Mouse (Mus musculus) midbrain, embryonic 10.5 days (tissue): ENCODE results near the gene Tnfaip2. TPM values are rescaled to one million over a fixed set of nuclear protein-coding genes. Genes with fewer than 3 reads are reported as not detected.
A peak's percentile ranks its signal among the peaks of the same experiment; 100 is the strongest.

Experiments
- DNase-seq: peaks from one replicate; pipeline ENCODE4 v3.0.0-alpha.2; 2017; ENCODE audit warnings: low spot score
- H3K27ac ChIP-seq: fragments of 300-500 bp; sonication (generic); replicated peaks from 2 replicates; pipeline ENCODE4 v1.5.1; 2016; ENCODE audit warnings: mild to moderate bottlenecking
- H3K27me3 ChIP-seq: fragments of 300-500 bp; sonication (generic); 2 replicates; pipeline ENCODE4 v1.6.1; 2016; ENCODE audit warnings: low read depth, mild to moderate bottlenecking; ENCODE audit not compliant: poor library complexity, severe bottlenecking
- H3K36me3 ChIP-seq: fragments of 300-500 bp; sonication (generic); 2 replicates; pipeline ENCODE4 v1.6.1; 2016; ENCODE audit warnings: mild to moderate bottlenecking, moderate library complexity
- H3K4me1 ChIP-seq: fragments of 300-500 bp; sonication (generic); 2 replicates; pipeline ENCODE4 v1.6.1; 2016
- H3K4me3 ChIP-seq: fragments of 300-500 bp; sonication (generic); 2 replicates; pipeline ENCODE4 v1.5.1; 2016; ENCODE audit warnings: mild to moderate bottlenecking, moderate library complexity
- H3K9me3 ChIP-seq: fragments of 300-500 bp; sonication (generic); replicated peaks from 2 replicates; pipeline ENCODE4 v1.6.1; 2016; ENCODE audit warnings: mild to moderate bottlenecking
- WGBS: fragments of 180-500 bp; shearing (Covaris S2); methylation state at CpG from one replicate; pipeline ENCODE4 v1.1.7; 2016; 5-methylcytosine and 5-hydroxymethylcytosine counted together
- polyA plus RNA-seq: library from polyadenylated mRNA; unstranded; fragments of >200 nt; fragmentation: Nextera tagmentation; extraction: Ambion mirVana; gene quantifications from 2 replicates; pipeline ENCODE4 v1.2.1, GENCODE M21; 2016

Gene Tnfaip2
- polyA plus RNA-seq, 1 experiment from 2014 or later = 1.6 TPM

DNA sequence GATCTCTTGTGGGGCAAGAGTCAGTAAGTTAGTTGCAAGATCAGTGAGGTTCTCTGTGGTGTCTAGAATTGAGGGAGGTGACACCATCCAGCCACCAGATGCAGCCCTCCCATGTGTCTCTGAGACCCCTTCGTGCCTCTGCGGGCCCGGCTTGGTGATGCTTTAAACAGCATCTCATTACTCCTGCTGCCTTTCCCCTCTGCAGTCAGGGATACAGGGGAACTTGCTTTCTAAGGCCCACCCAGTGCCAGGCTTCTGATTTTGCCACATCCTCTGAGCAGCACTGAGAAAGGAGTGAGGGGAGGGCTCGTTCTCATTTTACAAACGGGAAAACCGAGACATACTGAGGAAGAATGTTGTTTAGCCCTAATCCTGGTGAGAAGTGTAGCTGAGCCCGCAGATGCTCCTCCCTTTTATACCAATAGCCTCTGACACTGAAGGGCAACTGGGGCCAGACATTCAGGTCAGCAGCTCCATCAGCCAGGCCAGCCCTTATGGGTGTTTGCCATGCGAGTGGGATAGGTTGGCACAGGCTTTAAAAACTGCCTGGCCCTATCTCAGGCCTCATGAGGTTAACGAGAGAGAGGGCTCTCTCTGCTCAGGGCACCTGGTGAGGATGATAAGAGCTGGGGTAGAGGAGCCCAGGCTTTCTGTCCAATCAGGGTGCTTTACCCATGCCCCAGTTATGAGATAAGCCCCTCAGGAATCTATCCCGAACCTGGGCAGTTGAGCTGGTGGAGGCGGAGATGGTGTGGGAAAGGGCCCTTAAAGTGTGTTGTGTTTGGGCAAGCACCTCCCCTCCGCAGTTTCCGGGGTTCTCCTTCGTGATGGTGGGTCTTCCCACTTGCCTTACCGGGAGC is 972 bp downstream of the Tnfaip2 start:
- 9% methylated on average over 15 of the region's 15 CpGs for WGBS
- DNase-seq = no peak
- Histone ChIP-seq H3K4me1 (peaks cover 61% of the 10 kb centered on the region), H3K27me3 (peaks cover 97% of the 10 kb centered on the region), H3K4me3 (peak overlapping the region; percentile 61), H3K27ac (peak overlapping the region; percentile 66; the same call in 1 of the 2 replicates), H3K36me3 (no peaks in the 10 kb centered on the region), H3K9me3 (0 out of 2 replicates have a peak, but pooled peaks cover 3% of the 10 kb centered on the region)

DNA sequence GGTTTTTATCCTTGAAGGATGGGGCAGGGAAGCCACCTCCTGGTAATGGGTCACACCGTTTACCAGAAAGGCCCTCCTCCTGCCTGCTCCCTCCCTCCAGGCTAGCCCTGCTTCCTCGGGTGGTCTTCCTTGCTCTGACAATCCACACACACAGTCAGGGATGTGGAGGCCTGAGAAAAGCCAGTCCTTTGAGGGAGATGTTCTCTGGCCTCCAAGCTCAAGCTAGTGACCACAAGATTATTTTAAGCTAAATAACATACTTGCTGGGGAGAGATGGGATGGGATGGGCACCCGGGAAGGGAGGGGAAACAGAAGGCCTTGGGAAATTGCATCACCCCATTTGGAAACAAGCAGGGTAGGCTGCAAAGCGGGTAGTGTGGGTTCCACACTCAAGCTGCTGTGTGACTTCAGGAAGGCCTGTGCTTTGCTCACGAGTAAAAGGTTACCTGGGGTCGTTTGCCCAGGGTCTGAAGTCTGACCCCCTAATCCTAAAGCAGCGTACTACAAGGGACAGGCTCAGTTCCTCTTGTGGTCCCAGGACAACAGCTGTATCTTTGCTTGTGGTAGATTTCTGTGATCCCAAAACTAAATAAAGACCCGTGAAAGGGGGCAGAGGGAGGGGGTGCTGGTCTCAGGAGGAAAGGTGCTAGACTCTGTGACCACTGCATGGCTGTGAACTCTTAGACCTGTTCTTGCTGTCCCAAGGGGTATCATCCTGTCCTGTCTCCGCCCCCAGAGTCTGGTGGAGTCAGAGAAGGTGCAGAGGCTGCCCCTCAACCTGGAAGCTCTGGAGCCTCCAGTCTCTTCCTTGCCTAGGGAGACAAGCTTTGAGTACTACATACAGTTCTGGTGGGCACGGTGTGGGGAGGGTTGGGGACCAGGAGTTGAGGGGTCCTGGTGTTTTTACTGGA is 1.9 kb downstream of the Tnfaip2 start:
- Histone ChIP-seq H3K36me3 (no peaks in the 10 kb centered on the region), H3K27me3 (peaks cover 100% of the 10 kb centered on the region), H3K9me3 (0 out of 2 replicates have a peak, but pooled peaks cover 3% of the 10 kb centered on the region), H3K4me1 (peaks cover 70% of the 10 kb centered on the region), H3K27ac (no peak overlapping the region), H3K4me3 (no peak overlapping the region)
- WGBS = 18% methylated on average over 10 of the region's 10 CpGs
- no peak for DNase-seq

DNA sequence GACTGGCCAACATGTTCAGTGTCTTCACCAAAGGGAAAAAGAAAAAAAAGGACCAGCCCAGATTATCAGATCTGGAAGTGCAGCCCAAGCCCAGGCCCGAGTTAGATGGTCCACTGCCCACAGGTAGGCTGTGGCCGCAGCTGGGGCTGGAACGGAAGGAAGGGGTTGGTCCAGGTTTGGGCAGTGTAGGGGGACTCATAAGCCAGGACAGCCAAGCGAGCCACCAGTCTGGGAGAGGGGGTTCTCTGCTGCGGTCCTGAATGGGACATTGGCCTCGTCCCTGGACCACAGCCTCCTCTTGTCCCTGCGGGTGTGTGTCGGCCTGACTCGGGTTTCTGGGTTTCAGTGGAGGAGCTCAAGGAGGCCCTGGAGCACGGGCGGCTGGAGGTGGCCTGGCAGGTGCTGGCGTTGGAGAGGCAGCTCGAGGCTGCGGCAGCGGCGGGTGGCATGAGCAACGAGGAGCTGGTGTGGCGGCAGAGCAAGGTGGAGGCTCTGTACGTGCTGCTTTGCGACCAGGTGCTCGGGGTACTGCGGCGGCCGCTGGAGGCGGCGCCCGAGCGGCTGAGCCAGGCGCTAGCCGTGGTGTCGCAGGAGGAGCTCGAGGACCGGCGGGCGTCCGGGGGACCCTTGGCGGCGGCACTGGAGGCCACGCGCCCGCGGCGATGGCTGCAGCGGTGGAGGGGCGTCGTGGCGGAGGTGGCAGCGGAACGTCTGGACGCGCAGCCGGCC is 3.1 kb downstream of the Tnfaip2 start:
- Histone ChIP-seq H3K36me3 (no peaks in the 10 kb centered on the region), H3K27me3 (peaks cover 100% of the 10 kb centered on the region), H3K4me1 (peaks cover 80% of the 10 kb centered on the region), H3K4me3 (peak overlapping the region; percentile 43), H3K9me3 (0 out of 2 replicates have a peak, but pooled peaks cover under 1% of the 10 kb centered on the region), H3K27ac (no peak overlapping the region)
- WGBS = 2% methylated on average over 50 of the region's 52 CpGs
- no peak for DNase-seq

DNA sequence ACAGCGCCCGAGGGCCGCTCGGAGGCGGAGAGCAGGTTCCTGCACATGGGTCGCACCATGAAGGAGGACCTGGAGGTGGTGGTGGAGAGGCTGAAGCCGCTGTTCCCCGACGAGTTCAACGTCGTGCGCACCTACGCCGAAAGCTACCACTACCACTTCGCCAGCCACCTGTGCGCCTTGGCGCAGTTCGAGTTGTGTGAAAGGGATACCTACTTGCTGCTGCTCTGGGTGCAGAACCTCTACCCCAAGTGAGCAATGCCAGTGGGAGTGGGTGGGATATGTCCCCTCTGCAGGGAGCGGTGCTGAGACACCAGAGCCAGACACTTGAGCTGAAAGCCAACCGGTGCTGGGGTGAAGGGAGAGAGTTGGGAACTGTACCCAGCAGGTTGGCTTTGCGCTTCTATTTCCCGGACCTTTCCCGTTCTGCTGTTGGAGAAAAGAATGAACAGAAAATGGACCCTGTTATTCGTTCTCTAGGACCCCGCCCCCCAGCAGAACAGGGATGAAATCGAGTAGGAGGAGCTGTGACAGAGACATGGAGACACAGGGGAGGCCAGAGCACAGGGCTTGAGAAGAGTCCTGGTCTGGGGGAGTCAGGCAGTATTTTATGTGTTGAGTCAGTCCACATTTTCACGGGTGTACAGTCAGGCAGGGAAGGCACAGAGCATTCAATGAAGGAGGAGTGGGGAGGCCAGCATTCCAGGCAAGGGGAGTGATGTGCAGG is 3.8 kb downstream of the Tnfaip2 start:
- DNase-seq = no peak
- peaks cover 84% of the 10 kb centered on the region for H3K4me1 ChIP-seq
- no peak overlapping the region for H3K27ac ChIP-seq

DNA sequence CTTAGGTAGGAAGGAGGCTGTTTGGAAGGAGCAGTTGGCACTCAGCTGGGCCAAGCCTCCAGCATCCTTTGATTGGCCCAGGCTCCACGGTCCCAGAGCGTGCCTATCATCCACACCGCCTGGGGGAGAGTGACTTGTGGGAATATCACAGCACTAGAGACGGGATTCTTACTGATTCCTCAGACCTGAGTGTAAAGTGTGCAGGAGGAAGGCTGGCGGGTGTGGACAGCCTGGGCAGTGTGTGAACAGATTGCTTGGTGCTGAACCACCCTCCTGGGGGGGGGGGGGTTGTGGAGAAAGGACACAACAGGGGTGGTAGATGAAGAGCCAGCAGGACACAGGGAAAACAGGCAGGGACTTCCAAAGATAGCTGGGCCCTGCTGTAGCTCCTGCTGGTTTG is 4.5 kb downstream of the Tnfaip2 start:
- Histone ChIP-seq H3K9me3 (no peaks in the 10 kb centered on the region), H3K4me3 (no peak overlapping the region), H3K27ac (no peak overlapping the region), H3K27me3 (peaks cover 100% of the 10 kb centered on the region), H3K4me1 (peaks cover 80% of the 10 kb centered on the region), H3K36me3 (no peaks in the 10 kb centered on the region)
- DNase-seq = no peak
- 24% methylated on average over 5 of the region's 5 CpGs for whole genome bisulfite sequencing

More for the DNA sequence above, 3.8 kb downstream of the Tnfaip2 start:
- Histone ChIP-seq H3K4me3 (peak overlapping the region; percentile 43), H3K36me3 (no peaks in the 10 kb centered on the region), H3K27me3 (peaks cover 100% of the 10 kb centered on the region), H3K9me3 (no peaks in the 10 kb centered on the region)
- 2% methylated on average over 27 of the region's 27 CpGs for WGBS

DNA sequence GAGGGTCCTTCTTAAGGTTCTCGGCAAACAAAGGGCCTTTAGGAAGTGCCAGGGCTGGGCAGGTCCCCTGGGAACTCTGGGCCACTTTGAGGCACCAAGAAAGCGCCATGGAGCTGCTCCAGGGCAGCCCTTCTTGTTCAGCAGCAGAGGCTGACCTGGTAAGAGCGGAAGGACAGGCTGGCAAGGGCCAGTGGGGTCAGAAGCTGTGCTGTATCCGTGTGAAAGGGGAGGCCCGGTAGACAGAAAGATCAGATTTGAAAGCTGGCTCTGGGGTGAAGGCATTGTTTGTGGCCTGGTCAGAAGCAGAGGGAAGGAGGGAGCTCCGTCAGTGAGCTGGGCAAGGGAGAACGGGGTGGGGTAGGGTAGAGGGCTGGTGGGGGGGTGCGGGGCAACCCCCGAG is 5.1 kb downstream of the Tnfaip2 start:
- Histone ChIP-seq H3K9me3 (no peaks in the 10 kb centered on the region), H3K27me3 (peaks cover 100% of the 10 kb centered on the region), H3K4me1 (peaks cover 74% of the 10 kb centered on the region), H3K36me3 (no peaks in the 10 kb centered on the region), H3K27ac (no peak overlapping the region), H3K4me3 (no peak overlapping the region; the same call in 1 of the 2 replicates)
- 9% methylated on average over 9 of the region's 9 CpGs for WGBS
- DNase-seq = no peak

DNA sequence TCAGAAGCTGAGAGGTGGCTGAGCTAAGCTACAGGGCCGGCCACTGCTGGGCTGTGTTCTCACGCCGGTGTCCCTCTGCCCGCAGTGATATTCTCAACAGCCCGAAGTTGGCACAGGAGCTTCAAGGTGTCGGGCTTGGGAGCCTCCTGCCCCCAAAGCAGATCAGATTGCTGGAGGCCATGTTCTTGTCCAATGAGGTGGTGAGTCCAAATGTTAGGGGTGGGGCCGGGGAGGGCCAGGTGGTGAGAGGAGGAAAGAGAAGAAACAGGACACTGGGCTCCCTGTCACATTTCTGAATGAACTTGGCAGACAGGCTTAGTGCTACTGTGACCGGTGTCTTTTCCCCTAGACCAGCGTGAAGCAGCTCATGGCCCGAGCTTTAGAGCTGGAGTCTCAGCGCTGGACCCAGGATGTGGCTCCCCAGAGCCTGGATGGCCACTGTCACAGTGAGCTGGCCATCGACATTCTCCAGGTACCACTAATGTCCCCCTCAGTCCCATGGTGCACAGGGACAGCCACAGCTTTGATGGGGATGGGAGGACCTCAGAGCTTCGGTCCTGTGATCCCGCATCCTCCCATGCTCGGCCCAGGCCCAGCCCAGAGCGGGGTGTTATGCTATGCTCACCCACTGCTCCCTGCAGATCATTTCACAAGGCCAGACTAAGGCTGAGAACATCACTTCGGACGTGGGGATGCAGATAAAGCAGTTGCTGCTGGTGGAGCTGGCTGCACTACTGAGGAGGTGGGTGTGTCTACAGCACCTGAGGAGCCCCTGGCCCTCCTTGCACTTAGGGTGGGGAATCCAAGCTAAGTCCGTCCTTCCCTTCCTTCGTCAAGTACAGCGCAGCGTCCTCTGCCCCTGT is 5.9 kb downstream of the Tnfaip2 start:
- DNase-seq = no peak
- no peak overlapping the region; the same call in 1 of the 2 replicates for H3K4me3 ChIP-seq
- 13% methylated on average over 22 of the region's 22 CpGs for WGBS
- H3K27ac ChIP-seq = no peak overlapping the region
- H3K36me3 ChIP-seq = no peaks in the 10 kb centered on the region
- H3K9me3 ChIP-seq = no peaks in the 10 kb centered on the region
- H3K27me3 ChIP-seq = peaks cover 99% of the 10 kb centered on the region
- peaks cover 66% of the 10 kb centered on the region for H3K4me1 ChIP-seq

DNA sequence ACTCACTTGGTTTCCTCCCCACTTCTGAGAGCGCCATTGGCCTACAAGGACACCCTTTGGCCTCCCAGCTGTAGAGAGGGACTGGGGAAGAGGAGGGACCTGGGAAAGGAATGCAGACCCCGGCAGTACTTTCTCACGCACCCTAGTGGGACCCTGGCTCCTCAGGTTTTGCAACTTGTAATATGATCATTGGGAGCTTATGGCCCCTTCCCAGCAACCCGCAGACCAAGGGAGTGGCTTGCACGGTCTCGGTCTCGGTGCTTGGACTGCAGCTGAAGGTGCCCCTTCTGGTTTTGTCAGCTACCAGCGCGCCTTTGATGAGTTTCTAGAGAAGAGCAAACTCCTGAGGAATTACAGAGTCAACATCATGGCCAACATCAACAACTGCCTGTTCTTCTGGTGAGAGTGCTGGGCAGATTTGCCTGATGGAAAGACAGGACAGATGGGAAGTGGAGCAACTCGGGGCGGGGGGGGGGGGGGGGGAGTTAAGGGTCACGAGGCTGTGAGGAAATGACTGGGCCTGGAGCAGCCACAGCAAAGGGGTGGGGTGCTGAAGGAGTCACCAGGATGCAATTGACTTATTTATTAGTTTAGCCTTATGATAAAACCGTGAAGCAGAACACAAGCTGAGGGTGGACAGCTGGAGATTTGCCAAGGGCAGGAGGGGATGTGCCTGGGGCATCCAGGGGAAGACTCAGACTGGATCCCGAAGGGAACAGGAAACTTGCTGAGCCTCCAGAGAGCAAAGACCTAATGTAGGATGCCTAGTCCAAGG is 6.8 kb downstream of the Tnfaip2 start:
- peaks cover 58% of the 10 kb centered on the region for H3K4me1 ChIP-seq
- no peak overlapping the region for H3K4me3 ChIP-seq
- H3K27me3 ChIP-seq = peaks cover 99% of the 10 kb centered on the region
- H3K27ac ChIP-seq = no peak overlapping the region
- no peaks in the 10 kb centered on the region for H3K9me3 ChIP-seq
- 17% methylated on average over 14 of the region's 14 CpGs for WGBS
- DNase-seq = no peak
- no peaks in the 10 kb centered on the region for H3K36me3 ChIP-seq

DNA sequence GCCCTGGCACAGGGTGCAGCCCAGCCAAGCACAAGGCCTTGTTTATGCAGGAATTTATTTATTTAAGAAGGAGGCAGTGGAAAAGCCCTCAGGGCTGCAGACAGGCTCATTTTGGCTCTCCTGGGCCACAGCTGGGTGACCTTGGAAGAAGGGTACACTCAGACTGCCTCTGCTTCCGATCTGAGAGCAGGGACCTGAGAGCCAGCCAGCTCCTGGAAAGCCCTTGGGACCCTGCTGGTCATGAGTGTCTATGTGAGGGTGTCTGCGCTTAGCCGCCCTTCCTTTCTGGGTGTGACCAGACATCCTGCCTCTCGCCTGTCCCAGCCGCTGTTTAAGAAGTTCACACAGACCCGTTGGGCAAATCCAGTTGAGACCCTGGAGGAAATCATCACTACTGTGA is 8.1 kb downstream of the Tnfaip2 start:
- H3K27ac ChIP-seq = no peak overlapping the region
- H3K4me3 ChIP-seq = no peak overlapping the region
- peaks cover 99% of the 10 kb centered on the region for H3K27me3 ChIP-seq
- WGBS = 45% methylated on average over 6 of the region's 6 CpGs
- H3K36me3 ChIP-seq = no peaks in the 10 kb centered on the region
- no peaks in the 10 kb centered on the region for H3K9me3 ChIP-seq
- peaks cover 50% of the 10 kb centered on the region for H3K4me1 ChIP-seq
- no peak for DNase-seq

DNA sequence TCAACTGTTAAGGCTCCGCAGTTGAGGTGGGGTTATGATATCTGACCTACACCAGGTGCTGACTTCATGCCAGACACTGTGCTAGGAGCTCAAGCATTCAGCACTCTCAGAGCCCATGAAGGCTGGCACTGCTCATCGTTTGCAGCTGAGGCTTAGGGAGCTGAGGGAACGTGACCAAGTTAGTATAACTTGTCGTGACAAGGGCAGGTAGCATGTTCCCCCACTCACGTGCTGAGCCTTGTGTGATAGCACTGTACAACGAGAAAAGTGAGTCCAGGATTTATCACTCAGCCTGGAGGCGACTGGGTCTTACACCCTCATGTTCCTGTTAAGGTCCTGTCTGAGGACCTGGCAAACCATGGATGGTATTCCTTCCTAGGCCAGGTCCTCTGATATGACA is 9.3 kb downstream of the Tnfaip2 start:
- H3K9me3 ChIP-seq = no peaks in the 10 kb centered on the region
- WGBS = 80% methylated on average over 7 of the region's 7 CpGs

More for the DNA sequence above, 9.3 kb downstream of the Tnfaip2 start:
- Histone ChIP-seq H3K4me1 (peaks cover 38% of the 10 kb centered on the region), H3K36me3 (no peaks in the 10 kb centered on the region), H3K4me3 (no peak overlapping the region), H3K27ac (no peak overlapping the region), H3K27me3 (peaks cover 97% of the 10 kb centered on the region)
- no peak for DNase-seq
